Mouse (Mus musculus): ENCODE measurements at regions not wholly inside any gene's neighbourhood (a gene's known extent, or its start where the extent isn't known, plus 50 kb on each side); places are given as distances from the start of the nearest gene placed in this dataset.

DNA sequence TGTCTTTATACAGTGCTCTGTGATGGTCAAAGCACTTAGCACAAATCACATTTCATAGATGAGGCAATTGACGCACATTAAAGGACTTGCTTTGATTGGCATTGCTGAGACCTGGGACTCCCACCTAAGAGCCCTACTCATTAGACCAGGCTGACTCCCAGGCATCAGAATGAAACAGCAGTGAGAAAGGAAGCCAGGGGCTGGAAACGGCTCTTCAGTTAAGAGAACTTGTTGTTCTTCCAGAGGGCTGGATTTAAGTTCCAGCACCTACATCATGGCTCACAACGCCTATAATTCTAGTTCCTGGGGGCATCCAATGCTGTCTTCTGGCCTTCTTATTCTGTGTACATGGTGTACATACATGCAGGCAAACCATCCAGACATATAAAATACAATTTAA, 226.3 kb downstream of the Zfp36l1 start:
- DNase-seq (ENCODE audit: low spot score in 2 of 2): no peak

DNA sequence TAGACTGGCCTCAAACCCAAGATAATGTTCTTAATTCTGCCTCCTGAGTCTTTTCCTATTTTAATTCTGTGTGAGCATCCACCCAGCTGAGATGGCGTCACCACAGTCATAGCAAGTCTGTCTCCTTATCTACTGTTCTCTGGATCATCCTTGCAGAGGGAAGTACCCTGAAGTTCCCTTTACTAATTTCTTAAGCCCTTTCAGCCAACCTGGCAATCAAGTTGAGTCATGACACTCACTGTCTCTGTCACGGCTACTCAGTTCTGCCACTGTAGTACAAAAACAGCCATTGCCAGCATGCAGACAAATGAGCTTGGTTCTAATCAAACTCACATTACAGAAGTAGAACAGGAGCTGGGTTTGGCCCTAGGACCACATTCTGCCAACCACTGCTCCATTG, 227.5 kb downstream of the Zfp36l1 start:
- no peak for DNase-seq (ENCODE audit: low spot score in 2 of 2)

DNA sequence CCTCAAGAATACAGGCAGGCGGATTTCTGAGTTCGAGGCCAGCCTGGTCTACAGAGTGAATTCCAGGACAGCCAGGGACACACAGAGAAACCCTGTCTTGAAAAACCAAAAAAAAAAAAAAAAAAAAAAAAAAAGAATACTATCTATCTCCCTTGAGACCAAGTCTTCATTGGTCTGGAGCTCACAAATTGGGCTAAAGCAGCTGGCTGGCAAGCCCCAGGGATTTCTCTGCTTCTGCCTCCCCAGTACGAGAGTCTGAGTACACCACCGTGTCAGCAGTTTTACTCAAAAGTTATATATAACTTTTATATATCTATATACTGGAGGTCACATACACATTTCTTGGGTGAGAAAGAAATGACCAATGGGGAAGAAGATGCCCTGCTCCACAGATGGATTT, 229.2 kb downstream of the Zfp36l1 start:
- no peak for DNase-seq (ENCODE audit: low spot score in 2 of 2)

DNA sequence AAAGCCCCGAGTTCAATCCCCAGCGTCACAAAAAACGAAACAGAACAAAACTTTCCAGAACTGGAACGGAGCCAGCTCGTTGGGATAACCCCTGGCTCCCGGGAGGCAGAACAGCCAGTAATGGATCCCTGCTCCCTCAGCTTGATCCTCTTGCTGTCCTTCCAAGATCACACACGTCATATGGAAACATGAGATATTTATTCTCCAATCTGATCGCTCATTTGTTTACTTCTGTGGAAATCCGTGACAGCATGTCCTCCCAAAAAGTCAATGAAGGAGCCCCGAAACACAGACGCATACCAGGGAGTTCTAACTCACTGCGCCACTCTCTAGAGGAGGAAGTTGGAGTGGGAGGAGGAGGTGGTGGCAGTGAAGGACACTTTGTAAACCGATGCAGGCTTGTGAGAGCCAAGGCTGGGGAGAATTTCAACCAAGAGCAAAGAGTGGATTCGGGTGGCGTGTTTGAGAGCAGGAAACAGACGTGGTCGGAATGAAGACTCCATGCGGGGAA, 232.0 kb downstream of the Zfp36l1 start:
- DNase-seq (ENCODE audit: low spot score in 2 of 2): no peak

DNA sequence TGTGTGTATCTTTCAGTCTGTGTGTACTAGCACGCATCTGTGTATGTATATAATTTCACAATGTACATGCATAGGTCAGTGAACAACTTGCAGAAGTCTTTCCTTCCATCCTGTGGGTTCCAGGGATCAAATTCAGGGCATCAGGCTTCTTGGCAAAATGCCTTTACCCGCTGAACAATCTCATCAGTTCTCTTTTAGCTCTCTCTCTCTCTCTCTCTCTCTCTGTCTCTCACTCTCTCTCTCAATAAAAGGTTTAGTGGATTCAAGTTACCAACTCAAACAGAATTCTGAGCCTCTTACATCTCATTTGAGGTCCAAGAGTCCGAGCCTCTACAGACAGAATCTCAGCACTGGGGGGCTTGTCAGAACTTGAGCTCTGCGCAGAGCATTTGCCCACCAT, 232.5 kb downstream of the Zfp36l1 start:
- DNase-seq (ENCODE audit: low spot score in 2 of 2): no peak

DNA sequence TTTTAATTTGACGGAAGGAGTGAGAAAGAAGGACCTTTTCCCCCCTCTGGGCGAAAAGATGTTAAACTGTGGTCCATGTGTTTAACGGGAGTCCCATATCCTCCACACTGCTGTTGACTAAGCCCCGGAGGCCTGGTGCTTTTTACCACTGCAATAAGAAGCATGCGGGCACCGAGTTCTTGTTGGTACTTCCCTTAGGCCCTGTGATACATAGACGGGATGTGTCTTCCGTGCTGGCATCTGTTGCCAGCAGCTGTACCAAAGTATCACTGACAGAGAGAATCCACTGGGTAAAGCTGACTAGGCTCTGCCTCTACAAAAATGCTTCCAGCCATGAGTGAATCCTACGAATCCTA, 232.9 kb downstream of the Zfp36l1 start:
- DNase-seq (ENCODE audit: low spot score in 2 of 2): no peak

DNA sequence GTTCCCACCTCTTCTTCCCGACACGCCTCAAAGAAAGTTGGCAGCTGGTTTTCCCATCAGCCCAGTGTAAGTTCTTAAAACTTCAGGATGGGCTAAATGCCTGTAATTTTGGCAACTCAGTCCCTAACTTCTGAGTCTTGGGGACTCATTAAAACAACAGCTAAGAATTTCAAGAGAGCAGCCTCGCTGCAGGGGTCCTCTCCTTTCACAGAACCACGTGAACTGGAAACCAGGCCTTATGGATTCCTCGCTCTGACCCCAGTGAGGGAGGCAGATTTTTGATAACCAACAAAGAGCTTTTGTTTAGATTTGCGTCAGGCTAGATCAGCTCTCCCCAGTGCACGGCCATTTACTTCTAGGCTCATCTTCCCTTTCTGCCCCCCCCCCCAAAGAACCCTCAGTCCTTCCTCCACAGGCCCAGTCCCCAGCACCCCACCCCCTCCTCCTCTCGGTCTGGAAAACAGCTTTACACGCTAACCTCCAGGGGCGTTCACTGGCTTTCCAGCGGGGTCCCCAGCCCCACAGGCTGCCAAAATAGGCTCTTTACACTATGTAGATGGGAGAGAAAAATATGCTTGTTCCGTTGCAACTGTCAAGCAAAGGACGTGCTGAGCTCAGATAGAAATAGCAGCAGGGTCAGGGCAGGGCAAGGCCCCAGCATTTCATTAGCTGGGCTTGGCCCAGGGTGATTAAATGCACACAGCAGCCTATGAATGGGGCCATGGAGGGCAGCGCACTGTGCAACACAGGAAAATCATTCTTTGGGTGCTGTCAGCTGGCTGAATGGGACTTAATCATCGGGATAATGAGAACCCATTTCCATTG, 233.5 kb downstream of the Zfp36l1 start:
- peak in 1 of 2 experiments; percentile 21 for DNase-seq (ENCODE audit: low spot score in 2 of 2)

DNA sequence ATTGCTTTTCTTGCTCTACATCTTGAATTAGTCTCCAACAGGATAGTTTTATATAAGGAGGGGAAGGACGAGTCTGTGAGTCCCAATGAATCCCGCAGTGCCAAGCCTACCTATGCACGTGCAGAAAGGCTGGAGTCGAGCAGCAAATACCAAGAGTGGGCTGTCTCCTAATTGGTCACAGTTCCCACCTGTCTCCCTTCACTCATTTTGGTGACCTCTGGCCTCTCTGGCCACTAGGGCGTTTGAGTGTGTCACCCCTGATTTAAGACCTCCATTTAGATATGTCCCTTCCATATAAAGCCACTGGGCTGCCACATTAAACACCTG, 234.1 kb downstream of the Zfp36l1 start:
- DNase-seq (ENCODE audit: low spot score in 2 of 2): no peak

DNA sequence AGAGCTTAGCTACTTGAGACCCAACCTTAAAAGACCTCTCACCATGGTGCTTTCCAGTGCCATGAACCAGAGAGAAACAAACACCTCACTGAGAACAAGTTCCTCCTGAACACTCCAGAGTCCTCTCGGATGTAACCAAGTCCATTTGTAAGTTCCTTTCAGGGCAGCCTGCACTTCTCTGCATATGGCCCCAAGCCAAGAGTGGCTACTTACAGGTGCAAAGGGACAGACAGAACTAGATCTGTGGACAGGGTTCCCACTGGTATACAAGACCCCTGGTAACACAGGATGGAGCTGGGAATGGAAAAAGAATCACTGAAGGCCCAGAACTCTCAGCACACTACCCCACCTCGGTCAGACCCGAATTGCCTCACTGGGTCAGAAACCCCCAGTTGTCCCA, 234.7 kb downstream of the Zfp36l1 start:
- DNase-seq (ENCODE audit: low spot score in 2 of 2): no peak

DNA sequence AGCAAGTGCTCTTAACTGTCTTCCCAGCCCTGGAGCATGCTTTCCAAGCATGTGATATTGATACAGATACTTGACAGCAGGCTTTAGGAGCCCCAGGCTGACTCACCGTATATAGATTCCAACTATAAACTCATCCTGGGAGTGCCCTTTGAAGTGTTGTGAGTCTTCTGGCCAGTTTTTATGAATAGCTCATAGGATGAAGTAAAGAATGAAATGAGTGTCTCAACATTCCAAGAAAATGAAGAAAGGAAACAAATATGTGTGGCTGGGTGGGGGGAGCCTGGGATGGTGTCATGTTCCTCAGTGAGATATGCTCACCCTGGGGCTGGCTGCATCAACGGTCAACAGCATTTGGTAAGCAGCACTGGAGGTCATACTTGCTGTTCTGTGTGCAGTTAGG, 238.5 kb downstream of the Zfp36l1 start:
- no peak for DNase-seq (ENCODE audit: low spot score in 2 of 2)

DNA sequence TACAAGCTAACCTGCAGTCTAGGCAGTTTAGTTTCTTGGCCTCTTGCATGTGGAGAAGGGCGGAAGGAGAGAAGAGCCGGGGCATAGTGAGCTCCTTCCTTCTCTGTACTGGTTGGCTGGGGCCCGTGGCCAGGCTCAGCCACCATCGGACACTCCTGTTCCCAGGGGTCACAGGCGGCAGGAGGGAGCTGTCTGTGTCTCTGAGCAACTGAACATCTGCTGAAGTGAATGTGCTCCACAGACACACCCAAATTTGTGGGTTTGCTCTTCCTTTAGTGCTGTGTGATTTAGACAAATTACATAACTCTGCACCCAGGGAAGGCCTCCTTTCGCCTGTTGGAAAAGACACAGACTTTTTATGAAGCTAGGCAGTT, 247.6 kb downstream of the Zfp36l1 start:
- DNase-seq (ENCODE audit: low spot score in 2 of 2): no peak

DNA sequence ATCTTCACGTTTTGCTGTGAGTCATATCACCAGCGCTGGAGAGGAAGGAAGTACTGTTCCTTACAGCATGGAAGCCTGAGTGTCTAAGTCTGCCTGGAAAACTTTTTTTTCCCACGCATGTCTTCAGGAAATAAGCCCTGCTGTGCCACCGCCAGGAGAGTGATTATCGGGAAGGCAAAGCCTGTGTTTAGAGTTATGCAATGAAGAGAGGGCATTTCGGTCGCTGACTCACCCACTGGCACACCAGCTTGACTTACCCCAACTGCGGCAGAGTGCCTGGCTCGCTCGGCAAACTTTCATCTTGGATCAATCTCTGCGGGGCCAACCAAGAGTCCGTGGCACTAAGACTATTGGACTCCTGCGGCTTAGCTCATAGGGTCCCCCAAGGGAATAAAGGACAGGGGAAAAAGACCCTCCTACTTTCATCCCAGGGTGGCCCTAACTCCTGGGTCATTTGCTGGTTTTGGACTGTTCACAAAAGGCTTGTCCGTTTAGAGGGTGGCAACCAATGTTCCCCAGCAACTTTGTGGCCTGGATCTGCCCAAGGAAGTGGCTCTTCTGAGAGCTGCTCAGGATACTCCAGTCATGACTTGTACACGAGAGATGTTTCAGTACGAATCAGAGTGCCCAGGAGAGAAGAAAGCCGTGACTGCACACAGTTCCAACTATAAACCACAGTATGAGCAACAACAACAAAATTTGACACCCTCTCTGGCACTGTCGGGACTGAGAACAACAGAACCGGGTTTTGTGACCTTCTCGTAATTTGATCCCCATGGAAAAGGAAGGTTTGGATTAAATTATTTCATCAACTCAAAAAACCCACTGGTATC, 248.3 kb downstream of the Zfp36l1 start:
- no peak for DNase-seq (ENCODE audit: low spot score in 2 of 2)

All from left cerebral cortex, adult 8-10 months (tissue).